Mouse (Mus musculus) lung, adult 2 months (tissue): Measurements from ENCODE around the gene Sez6l.

Experiments
- CTCF ChIP-seq: fragments of 200-500 bp; IDR thresholded peaks from 2 replicates; pipeline ENCODE4 v1.5.1; 2011; ENCODE audit warnings: mild to moderate bottlenecking, low read length, control low read depth; ENCODE audit not compliant: insufficient read depth
- POLR2A ChIP-seq: fragments of 200-500 bp; IDR thresholded peaks from 2 replicates; pipeline ENCODE4 v1.6.1; 2011; ENCODE audit warnings: low read depth, mild to moderate bottlenecking, control low read depth, low read length, borderline replicate concordance; ENCODE audit errors: extremely low read depth

- TF ChIP-seq CTCF (no peak), POLR2A (no peak)
These were observed 24.2 kb downstream of the Sez6l start for GRCm38 (mm10) chr5:112552786-112553185.
